Mouse (Mus musculus) G1E (cell line): ENCODE measurements at regions not wholly inside any gene's neighbourhood (a gene's known extent, or its start where the extent isn't known, plus 50 kb on each side); places are given as distances from the start of the nearest gene placed in this dataset.

Experiments
- CTCF ChIP-seq: IDR thresholded peaks from 2 replicates; pipeline ENCODE4 v1.5.1; 2012; ENCODE audit warnings: low read depth, low read length, inconsistent platforms, mixed read lengths
- GATA1 ChIP-seq: IDR thresholded peaks from 2 replicates; pipeline ENCODE4 v1.6.1; 2012; ENCODE audit warnings: borderline replicate concordance, low read length, inconsistent platforms, mixed read lengths
- GATA2 ChIP-seq: IDR thresholded peaks from 2 replicates; pipeline ENCODE4 v1.6.1; 2012; ENCODE audit warnings: low read depth, low read length, inconsistent platforms, borderline replicate concordance
- POLR2AphosphoS5 ChIP-seq: IDR thresholded peaks from 2 replicates; pipeline ENCODE4 v1.6.1; 2012; ENCODE audit warnings: low read depth, low read length, inconsistent platforms; ENCODE audit not compliant: insufficient replicate concordance
- TAL1 ChIP-seq: conservative IDR thresholded peaks from 2 replicates; pipeline ENCODE4 v1.6.1; 2012; ENCODE audit warnings: low read depth, low read length, inconsistent platforms, mixed read lengths

DNA sequence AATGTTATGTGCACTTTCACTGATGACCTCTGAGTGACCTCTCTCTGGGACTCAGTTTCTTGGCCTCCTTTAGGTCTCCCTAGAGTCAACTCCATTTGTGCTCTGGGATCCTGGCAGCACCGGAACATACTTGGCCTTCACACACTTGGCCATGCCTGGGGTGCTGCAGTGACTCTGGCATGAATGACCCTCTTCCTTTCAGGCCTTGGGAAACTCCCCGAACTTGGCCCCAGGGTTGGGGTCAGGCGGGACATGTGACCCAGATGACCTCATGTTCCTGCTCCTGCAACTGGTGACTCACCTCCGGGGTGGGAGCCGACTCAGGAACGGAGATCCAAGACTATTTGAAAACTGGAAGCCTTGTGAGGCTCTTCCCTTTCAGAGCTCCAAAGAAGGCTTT is 159.2 kb downstream of the Cyp26b1 start:
- TF ChIP-seq CTCF = no peak
- no peak for TF ChIP-seq GATA1
- TF ChIP-seq POLR2AphosphoS5 = no peak
- TF ChIP-seq GATA2 = no peak
- TF ChIP-seq TAL1 = no peak
